Mouse (Mus musculus): ENCODE results near the gene Wipi1.

DNA sequence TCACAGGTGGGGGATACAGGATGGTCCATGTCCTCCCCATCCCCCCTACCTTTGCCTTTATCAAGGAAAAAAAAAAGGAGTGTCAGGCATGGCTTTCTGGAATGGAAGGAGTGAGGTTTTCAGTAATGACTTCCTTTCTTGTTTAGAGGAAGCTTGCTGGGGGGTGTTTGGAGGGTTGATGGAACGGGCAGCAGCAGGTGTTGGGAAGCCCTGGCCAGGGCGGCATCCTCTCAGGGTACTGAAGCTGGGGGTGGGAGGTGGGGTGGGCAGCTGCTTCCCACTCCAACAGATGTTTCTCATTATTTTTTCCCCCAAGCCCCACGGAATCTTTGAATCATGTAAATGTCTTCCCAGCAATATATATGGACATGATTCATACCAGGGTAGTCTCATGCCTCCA lies 50.3 kb downstream of the Wipi1 start:
- no peak for TF ChIP-seq USF1 (IDR thresholded peaks at IDR 0.05; ENCODE audit: low read depth)
- TF ChIP-seq MAX (IDR thresholded peaks at IDR 0.05): no peak

Measured in C2C12 (cell line).